Mouse (Mus musculus): ENCODE measurements around the gene Casz1. TPM values are rescaled to one million over a fixed set of nuclear protein-coding genes. Genes with fewer than 3 reads are reported as not detected.

Gene Casz1
- 3.0 and 3.3 TPM in 2 replicates for total RNA-seq (2015)
- 1.7 and 2.5 TPM in 2 replicates for total RNA-seq (2017)

DNA sequence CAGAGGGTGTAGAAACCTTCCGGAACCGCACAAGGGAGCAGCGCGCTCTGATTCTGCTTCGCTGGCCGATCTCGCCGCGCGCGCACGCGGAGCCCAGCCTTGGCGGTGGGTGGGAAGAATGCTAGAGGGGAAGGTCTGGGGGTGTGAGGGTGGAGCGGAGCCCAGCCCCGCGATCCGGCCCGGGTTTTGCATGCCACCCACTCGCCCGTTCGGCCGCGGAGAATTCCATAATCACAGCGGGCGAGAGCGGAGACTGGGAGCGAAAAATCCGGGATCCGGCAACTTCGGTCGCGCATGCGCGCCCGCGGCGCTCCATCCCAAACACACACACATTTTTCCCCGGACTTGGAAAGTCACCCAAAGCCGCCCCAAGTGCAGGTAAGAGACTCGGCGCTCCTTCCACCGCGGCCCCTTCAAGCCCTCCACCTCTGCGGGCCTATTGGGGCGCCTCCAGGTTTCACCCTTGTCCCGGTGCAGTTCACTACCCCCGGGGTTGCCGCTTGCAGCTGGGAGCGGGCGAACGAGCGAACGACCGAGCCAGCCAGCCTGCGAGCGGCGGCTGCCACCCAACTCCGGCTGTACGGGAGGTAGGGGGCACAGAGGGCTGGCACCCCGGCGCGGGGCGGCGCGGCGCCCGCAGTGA, at the start of gene Casz1:
Gene Casz1 (plus strand): TSS at position 293 of the 643 bp plus-strand sequence.
- ATAC-seq (ENCODE audit: poor library complexity, severe bottlenecking), result no peak

DNA sequence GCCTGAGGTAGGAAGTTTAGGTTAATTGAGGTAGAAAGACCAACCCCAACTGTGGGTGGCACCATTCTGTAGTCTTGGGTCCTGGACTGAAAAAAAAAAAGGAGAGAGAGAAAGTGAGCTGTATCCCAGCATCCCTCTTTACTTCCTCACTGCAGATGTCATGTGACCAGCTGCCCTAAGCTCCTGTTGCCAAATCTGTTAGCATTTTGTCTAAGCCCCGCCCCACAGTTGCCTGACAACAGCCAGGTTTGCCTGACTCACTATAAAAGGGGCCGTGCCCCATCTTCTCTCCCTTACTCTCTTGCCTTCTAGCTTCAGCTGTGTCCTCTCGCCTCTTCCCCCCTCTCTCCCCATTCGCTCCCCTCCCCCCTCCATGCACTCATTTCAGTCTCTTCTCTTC, 45.4 kb upstream of the Casz1 start:
- no peak for ATAC-seq (ENCODE audit: poor library complexity, severe bottlenecking)

DNA sequence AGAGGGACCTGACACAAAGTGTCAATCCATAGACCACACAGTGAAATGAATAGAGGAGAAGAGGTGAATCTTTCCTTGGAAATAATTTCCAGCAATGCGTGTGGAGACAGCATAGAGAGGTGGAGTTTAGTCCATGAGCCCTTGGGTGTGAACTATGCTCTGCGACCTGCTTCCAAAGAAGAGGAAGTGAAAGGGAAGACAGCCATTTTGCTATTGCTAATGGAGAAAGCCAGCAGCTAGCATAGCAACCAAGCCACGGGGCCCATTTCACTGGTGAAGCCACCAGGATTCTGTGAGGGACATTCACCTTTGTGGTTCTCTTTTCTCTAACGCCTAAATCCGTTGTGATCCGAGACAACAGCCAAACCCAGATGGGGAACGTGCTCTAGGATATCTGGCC, 44.1 kb upstream of the Casz1 start:
- peak; percentile 68 for ATAC-seq (ENCODE audit: poor library complexity, severe bottlenecking)

DNA sequence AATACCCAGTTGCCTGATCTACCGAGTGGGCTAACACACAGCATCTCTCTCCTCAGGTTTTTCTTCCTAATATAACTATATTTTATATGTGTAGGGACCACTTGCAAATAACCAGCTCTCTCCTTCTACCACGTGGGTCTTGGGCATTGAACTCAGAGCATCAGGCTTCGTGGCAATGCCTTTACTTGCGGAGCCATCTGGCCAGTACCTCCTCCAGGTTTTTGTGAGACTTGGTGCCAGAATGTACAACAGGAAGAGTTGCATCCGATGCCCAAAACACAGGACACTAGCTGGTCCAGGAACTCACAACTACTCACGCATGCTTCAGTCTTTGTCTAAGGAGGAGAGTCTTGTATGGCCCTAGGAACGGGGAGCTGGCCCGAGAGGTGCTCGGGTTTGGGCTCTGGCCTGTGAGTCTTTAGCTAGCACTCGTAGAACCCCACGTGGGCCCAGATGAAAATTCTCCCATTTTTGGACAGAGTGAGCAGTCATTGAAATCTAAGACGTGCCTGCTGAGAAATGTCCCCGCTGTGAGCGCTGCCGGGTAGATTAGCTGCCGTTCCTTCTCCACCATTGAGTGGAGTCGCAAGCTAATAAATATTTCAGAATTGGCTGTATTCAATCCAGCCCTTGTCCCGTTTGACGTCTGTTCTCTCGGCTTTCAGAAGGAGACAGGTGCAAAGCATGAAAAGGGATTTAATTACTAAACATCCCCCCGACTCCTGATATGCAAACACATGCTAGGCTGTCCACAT, 38.0 kb upstream of the Casz1 start:
- ATAC-seq (ENCODE audit: poor library complexity, severe bottlenecking), result no peak

DNA sequence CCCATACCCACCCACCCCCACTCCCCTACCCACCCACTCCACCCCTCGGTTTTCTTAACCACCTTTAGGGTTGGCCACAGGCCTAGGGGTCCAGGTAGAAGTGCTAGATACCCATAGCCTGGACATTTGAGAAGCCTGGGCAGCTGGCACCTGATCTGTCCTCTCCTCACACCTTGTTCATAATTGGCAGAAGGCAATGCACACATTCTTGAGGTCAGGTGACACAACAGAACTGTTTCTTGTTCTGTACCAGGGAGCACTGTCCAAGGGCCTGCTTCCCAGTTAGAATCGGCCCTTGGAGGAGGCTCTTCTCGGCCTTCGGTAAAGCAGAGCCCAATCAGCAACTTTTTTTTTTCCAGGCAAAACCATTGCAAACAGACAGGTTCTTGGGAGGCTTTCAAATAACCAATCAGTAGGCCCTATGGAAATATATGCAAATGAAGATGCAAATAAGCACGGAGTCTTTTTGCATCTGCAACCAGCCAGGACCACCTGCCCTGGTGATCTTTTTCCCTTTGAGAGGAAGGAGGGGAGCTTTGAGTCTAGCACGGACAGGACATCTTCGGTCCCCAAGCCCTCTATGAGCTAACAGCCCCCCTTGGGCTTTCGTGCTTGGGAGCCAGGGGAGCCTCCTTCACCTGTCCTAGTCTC, 36.4 kb upstream of the Casz1 start:
- ATAC-seq (ENCODE audit: poor library complexity, severe bottlenecking), result no peak

DNA sequence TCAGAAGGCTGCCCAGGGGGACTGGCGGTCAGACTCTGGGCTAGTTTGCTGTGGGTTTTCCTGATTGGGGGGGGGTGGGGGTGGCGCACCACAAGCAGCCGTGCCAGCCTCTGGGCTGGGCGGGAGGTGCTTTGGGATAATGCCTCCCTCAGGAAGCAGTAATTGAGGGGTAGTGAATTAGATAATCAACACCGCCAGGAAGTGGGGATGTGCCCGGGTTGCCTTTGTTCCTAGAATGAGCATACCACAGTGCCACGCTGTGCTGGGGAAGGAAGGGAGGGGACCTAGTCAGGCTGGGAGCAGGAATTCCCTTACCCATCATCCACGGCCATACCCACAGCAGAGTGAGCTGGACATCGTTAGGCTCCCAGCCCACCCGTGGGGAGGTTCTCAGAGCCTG, 35.6 kb upstream of the Casz1 start:
- ATAC-seq (ENCODE audit: poor library complexity, severe bottlenecking), result no peak

DNA sequence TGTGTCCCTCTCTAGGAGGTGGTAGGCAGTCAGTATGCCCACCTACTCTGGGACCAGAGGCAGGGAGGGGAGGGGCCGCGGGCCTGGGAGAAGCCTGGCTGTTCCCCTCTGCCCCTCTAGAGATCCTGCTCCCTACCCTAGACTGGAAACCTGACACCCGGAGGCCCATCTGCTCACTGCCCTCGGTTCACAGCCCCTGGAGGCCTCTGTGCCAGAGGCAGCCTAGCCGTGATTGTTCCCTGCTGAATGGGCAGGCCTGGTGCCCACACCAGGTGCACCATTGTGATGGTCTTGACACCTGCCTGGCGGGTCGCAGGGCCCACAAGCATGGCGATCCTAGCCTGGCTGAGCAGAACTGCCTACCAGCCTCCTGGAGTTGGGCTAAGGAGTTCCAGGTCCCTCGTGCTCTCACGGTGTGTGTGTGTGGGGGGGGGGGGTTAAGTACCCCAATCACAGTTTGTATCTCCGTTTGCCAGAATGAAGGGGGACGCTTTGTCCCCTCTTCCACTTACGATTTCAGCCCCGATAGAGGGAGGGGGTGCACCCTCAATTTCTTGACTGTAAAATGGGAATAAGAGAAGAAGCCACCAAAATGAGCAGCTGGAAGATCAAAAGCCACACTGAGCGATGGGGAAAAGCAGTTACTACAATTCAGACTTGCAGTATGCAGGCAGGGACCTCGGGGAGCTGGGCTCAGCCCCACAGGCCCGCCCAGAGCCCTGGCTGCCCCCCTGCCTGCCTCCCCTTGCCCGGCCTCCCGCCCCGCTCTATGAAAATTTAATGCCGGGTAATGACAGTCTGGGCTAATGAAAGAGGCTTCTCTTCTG, 33.4 kb upstream of the Casz1 start:
- no peak for ATAC-seq (ENCODE audit: poor library complexity, severe bottlenecking)

DNA sequence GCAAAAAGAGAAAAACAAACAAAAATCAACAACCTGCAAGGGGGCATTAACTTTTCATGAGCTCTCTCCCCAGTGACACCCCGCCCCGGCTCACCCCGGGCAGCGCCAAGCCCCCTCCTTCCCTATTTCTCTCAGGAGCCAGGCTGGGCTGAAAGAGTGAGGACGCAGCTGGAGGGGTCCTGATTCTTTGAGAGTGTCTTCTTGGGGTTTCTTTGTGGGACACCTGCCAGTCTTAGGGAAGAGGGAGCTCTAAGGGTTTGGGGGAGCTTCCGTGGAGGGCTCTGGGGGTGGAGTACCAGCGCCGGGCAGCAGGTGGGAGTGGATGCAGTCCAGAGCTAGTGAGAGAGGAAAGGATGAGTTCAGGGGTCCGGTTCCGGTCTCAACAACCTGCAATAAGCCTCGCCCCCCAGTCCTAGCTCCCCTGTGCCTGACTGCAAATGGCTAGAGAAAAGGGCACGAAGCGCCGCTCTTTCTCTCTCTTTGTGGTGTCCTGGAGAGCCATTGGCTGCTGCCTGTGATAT, 32.8 kb upstream of the Casz1 start:
- no peak for ATAC-seq (ENCODE audit: poor library complexity, severe bottlenecking)

DNA sequence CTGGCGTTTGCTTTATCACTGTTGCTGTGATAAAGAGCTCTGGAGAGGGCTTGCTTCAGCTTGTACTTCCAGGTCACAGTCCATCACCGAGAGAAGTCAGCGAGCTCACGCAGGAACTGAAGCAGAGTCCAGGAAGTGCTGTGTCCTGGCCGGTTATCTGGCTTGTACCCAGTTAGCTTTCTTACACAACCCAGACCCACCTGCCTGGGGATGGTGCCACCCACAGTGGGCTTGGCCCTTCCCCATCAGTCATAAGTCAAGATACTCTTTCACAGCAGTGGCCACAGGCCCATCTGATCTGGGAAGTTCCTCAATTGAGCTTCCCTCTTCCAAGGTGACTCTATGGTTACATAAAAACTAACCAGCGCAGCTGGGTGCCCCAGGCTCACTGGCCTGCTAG, 31.6 kb upstream of the Casz1 start:
- ATAC-seq (ENCODE audit: poor library complexity, severe bottlenecking), result peak; percentile 81

DNA sequence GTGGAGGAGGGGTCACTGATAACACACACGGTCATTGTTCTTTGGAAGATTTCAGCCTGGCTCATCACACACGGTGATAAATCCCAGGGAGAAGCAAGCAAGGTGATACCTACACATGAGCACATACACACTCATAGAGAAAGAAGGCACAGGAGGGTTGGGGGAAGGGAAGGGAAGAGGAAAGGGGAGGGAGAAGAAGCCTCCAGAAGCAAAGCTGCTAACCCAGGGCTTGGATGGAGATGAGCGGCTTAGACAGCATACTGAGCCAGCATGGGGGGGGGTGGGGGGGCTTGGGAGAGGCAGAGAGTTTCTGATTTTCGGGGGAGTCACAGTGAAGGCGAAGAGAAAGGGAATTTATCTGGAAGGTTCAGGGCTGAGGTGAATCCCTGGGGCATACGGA, 30.2 kb upstream of the Casz1 start:
- ATAC-seq (ENCODE audit: poor library complexity, severe bottlenecking), result no peak

DNA sequence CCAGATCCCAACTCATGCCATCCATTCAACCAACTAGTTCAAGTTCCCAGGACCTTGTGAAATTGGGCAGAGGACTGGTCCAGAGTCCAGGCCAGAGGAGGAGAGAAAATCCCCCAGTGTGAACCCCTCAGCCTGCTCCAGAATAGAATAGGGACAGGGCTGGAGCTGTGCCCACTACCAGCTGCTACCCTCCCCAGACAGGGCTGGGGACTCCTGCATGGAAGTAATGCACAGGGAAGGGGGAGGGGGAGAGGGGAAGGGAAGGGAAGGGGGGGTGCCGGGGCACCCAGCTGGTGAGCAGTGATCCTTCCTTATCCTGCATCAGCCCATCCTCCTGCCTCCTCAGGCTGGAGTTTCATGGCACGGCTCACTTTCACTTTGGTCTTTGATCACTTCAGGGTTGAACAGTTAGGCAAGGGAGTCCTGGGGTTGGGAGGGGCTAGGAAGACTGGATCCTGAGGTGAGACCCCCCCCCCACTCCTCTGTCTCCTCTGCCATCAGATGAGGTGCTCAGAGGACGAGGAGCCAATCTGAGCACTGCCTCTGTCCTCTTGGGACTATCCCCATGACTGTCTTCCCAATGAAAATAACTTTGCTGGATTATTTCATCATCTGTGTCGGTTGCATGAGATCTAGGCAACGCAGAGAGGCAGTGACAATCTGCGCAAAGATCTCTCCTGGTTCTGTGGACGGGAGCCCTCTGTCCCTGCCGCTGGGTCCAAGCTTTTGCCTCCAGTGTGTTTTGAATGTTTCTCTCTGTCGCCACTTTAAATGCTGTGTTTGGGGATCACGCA, 28.6 kb upstream of the Casz1 start:
- no peak for ATAC-seq (ENCODE audit: poor library complexity, severe bottlenecking)

DNA sequence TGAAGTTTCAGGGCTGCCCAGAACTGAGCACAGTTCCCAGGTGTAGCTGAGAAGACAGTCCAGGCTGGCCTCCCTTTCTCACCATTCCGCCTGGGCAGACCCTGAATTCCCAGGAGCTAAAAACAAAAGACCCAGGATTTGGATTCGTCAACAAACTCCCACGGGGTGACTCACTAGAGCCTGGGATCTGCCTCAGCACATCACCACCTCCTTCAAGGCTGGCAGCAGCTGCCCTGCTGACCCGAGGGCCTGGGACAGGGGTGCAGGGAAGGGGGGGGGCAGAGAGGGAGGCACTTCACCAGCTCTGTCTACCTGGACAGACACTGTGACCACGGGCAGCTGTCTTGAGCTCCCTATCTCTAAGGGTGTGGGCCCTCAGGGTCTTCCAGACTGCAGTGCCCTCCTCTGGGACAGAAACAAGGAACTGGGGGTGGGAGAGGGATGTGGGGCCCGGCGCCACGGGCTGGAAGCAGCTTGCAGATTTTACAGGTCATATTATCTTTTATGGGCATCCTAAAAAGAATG, 24.1 kb upstream of the Casz1 start:
- no peak for ATAC-seq (ENCODE audit: poor library complexity, severe bottlenecking)

DNA sequence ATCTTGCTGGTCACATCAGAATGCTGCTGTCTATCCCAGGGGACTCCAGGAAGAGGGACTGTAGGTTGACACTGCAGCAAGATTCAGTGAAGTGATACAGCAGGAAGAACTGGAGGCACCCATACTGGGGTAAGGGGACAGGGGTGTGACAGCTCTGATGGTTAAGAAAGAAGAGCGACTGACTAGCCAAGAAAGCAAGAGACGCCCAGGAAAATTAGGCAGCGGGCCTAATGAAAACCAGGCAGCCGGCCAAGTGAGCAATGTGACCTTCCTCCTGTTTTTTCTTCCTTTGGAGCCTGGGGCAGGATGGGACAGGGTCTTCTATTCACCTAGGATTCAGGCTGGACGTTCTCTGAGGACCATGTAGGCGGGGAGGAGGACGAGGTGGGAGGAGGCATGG, 22.7 kb upstream of the Casz1 start:
- no peak for ATAC-seq (ENCODE audit: poor library complexity, severe bottlenecking)

DNA sequence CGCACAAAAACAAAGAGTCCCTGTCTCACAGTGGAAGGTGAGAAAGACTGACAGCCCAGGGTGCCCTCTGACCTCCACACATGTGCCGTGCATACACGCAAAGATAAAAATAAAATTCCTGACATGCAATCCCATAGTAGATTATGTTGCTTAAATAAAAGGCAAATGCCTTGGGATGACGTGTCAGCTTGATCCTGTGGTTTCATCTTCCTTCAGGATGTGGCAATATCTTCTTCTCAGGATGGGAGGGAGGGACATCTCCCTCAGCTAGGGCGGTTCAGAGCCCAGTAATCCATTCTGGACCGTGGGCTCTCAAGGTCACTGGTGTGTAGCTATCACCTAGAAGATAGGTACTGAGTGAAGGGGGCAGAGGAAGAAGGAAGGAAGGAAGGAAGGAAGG, 21.3 kb upstream of the Casz1 start:
- no peak for ATAC-seq (ENCODE audit: poor library complexity, severe bottlenecking)

DNA sequence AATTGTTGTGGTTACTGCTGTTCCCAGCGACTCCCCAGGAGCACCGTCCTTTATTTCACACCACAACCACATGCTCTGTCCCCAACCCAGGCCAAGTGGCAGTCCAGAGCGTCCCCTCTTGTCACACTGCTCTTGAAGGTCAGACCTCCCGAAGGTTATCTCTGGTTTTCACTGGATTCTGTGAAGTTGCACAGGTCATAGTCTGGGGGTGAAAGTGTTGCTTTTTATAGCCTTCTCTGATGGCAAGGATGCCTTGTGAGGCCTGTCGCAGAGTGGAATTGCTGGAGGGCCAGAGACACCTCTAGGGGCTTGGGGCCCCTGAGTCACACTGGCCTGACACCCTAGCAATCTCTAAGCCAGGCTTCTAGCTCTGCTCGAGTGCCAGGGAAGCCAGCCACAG, 20.5 kb upstream of the Casz1 start:
- no peak for ATAC-seq (ENCODE audit: poor library complexity, severe bottlenecking)

DNA sequence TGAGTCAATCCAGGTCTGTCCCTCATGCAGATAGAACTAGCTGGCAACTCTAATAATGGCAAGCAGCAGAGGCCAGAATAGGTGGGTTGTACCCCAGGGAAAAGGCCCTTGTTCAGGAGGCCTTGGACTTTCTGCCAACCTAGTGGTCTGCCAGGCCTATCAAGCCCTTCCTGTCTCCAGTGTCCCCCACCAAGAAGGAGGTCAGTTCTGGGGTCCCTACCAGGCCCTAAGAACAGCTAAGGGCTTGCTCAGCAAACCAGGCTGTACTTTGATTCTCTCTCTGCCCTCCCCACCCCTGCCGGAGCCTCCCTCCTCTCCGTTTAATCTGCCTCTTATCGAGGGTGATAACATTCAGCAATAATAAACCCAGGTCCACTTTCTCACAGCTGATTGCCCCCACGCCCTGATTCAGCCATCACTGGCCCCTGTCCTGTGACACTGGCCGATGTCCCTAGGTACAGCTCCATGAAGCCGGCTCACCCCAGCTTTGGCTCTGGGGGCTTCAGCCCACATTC, 19.1 kb upstream of the Casz1 start:
- ATAC-seq (ENCODE audit: poor library complexity, severe bottlenecking), result no peak

DNA sequence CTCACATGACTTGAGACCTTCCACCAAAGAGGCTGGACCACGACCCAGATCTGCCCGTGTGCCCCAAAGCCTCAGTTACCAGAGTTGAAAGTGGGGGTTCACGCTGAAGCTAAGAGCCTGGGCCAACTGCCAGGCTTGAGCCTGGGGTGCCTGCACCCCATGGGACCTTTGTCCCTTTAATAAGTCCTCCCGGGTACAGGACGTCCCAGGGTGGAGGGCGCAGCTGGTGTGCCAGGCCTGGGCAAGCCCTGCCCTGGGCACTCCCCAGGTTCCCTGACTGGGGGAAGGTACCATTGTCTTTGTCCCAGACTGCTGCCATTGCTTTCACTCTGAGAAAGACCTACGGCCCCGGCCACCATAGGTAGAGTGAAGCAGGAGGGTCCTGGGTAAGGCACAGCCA, 18.2 kb upstream of the Casz1 start:
- ATAC-seq (ENCODE audit: poor library complexity, severe bottlenecking), result no peak

DNA sequence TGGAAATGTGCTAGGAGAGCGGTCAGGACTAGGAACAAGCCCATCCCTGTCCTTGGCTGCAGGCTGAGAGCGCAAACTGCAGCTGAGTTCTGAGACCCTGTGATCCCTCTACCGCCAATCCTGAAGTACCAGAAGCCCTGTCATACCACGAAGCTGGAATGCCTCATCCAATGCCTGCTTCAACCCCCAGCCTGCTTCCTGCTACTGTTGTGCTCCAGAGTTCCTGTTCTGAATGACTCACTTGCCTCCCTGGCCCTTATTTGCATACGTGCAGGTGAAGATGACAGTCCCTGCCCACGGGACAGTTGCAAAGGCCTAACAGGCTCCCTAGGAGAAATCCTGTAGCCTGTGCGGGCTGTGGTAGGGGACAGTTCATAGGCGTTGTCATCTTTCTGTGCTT, 13.3 kb upstream of the Casz1 start:
- ATAC-seq (ENCODE audit: poor library complexity, severe bottlenecking), result no peak

DNA sequence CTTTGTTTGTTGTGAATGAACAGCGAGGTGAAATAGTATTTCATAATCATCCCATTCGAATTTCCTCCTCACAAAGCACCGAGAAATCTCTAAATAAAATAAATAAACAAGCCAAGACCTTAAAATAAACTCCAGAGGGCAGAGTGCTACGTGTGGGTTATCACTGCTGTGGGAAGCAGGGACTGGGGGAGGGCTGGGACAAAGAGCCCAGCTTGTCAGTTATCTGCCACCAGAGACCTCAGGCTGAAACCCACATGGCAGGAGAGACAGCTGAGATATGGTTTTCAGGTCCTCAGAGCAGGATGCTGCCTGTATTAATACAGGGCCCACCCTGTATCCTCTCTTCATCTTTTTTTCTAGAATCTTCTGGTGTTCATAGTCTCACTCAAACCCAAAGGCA, 9.2 kb upstream of the Casz1 start:
- ATAC-seq (ENCODE audit: poor library complexity, severe bottlenecking), result no peak

All from megakaryocyte, adult 5-6 weeks (primary cell).